Comparison of ENCODE assay signal across 13 mouse cellular contexts in the genomic region with DNA sequence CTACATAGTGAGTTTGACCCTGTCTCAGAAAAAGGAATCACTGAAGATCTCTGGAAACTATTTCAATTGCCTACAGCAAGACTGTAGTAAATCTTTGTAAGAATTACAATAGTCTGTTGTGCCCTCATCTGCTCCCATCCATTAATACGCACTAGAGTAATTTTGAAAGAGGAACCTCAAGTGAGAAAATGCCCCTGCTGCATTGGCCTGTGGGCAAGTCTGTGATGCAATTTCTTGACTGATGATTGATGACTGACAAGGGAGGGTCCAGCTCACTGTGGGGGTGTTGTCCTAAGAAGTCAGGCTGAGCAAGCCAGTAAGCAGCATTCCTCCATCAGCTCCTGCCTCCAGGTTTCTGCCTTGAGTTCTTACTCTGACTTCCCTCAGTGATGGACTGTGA.
"Had no signal": no experiment of that assay in that cellular context is flagged by ENCODE, and none has a peak within 500 bp of the region (broad histone marks: within the 10 kb centered on the region; RNA-seq: fewer than 3 reads in every experiment).

No protein-coding gene starts in this region.

- H3K9me3 ChIP-seq: midbrain, embryonic 10.5 days; midbrain, embryonic 12.5 days; midbrain, embryonic 15.5 days; neural tube, embryonic 12.5 days had no signal

- ATAC-seq: midbrain, embryonic 15.5 days had no signal

- H3K9ac ChIP-seq: liver, embryonic 14.5 days; lung, embryonic 14.5 days; midbrain, embryonic 12.5 days; midbrain, embryonic 15.5 days; neural tube, embryonic 12.5 days had no signal

- H3K27ac ChIP-seq: liver, embryonic 14.5 days; midbrain, embryonic 10.5 days; midbrain, embryonic 12.5 days; midbrain, embryonic 15.5 days; neural tube, embryonic 12.5 days had no signal

- H3K36me3 ChIP-seq: midbrain, embryonic 10.5 days; midbrain, embryonic 12.5 days; midbrain, embryonic 15.5 days; neural tube, embryonic 12.5 days had no signal

- H3K4me3 ChIP-seq: midbrain, embryonic 10.5 days; midbrain, embryonic 12.5 days; midbrain, embryonic 15.5 days; neural tube, embryonic 12.5 days had no signal

- H3K4me2 ChIP-seq: lung, embryonic 14.5 days; midbrain, embryonic 12.5 days; midbrain, embryonic 15.5 days; neural tube, embryonic 12.5 days had no signal

- H3K4me1 ChIP-seq: neural tube, embryonic 12.5 days had no signal

- DNase-seq: lung, adult 18-20 months; lung, embryonic 14.5 days; lung, postnatal 10 days; lung, postnatal 4 days; right cerebral cortex, postnatal 14 days; thymus, adult 18-20 months; thymus, postnatal 14 days; thymus, postnatal 36 days had no signal
